Mouse (Mus musculus): Measurements from ENCODE around the gene Ano6. TPM values are rescaled to one million over a fixed set of nuclear protein-coding genes. Genes with fewer than 3 reads are reported as not detected.
"Not testable (repeated sequence)": the region's sequence is repeated elsewhere in the genome, so short reads cannot be mapped to it uniquely, and the experiment has no call there.

Gene Ano6
- total RNA-seq, 2 experiments from 2014 or later = 54.4 to 72.8 TPM

DNA sequence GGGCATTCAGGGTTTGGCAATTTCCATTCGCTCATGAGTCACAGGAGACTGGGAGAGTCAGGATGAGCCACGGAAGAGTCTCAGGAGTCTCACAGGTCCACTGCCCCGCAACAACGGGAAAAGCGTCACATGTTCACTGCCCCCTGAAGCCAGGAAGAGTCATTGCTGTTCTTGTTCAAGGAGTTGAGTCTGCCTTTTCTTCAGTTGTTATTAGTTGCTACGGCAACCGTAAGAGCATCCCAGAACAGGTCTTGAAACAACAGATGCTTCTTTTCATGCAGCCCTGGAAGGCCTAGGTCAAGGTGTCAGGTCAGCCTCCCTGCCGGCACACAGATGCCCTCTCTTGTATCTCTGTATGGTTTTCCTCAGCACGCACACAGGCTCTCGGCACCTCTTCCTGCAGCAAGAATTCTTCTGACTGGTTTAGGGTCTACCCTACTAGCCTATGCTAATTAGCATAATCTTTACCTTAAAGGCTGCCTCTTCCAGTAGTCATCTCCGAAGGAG is 36.9 kb downstream of the Ano6 start:
- DNase-seq = no peak

DNA sequence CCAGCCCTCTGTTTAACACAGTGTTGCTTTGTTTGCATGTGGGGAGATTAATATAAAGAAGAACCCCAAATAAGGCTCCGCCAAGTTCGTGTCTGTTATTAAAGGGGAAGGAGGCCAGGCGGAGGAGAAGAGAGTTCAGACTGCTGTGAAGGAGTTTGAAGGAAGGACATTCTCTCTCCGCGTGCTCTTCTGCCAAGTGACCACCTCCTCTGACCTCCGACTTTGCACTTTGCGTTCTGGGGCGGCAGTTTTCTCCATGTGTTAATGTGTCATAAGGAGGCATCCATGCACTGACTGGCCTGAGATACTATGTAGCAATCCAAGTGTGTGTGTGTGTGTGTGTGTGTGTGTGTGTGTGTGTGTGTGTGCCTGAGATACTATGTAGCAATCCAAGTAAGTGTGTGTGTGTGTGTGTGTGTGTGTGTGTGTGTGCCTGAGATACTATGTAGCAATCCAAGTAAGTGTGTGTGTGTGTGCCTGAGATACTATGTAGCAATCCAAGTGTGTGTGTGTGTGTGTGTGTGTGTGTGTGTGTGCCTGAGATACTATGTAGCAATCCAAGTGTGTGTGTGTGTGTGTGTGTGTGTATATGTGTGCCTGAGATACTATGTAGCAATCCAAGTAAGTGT is 37.5 kb downstream of the Ano6 start:
- not testable (repeated sequence) for DNase-seq

DNA sequence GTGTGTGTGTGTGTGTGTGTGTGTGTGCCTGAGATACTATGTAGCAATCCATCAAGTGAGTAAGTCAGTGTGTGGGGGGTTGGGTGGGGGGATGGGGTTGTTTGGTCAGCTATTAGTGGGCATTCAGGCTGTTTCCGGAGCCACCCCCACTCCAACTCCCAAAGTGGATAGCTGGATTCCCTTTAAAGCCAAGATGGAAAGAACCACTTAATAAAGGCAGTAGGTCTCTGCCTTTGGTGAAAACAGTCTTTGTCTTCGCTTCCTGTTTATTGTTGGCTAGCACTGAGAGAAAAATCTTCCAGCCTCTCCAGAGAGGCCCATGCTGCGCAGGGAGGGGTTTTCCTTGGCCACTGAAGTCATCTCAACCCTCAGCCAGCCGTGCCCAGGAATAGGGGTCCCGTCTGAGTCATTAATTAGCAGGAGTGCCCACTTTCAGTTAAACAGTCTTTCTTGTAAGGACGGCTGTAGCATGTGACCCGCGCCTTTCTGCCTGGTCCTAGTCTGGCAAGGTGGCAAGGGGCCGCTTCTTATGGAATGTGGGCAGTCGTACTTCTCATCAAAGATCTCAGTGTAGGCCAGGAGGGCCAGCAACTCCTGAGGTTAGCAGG is 38.1 kb downstream of the Ano6 start:
- DNase-seq = no peak

DNA sequence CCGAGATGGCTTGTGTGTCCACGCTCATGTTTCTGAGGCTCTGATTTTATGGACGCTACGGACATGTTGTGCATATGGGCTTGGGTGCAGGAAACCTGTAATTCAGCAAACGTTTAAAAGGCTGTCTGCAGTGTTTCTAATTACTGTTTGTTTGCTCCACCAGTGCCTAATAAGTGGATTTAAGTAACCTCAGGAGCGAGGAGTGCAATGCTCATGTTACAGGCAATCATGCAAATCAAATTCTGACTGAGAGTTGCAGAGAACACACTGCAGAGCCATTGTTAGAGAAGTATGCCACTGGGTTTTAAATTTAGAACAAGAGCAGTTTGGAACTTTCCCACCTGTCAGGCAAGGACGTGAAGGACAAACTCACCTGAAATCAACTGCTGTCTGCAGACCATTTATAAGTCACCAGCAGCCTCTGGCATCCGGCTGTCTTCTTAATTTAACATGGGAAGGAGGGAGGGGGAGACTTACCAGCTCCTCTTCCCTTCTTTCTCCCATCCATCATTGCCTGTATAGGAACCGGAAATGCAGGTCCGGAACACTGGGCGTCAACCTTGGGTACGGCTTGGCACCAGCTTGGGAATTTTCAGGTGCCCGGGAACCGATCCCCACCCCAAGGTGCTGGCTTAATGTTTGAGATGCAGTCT is 39.0 kb downstream of the Ano6 start:
- DNase-seq = no peak

DNA sequence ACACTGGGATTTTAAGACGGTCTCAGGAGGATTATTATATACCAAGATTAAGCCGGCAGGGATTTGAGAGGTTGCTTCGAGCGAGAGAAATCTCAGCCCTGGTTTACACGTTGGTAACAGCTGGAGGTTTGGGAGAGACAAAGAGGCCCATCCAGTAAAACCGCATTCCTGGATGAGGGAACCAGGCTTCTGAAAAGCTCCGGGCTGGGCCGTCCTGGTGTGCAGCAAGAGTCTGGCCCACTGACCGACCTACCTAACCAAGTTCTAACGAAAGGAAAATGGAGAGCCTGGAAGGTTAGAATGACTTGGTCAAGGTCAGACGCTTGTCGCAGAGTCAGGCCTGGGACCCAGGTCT is 39.5 kb downstream of the Ano6 start:
- no peak for DNase-seq

DNA sequence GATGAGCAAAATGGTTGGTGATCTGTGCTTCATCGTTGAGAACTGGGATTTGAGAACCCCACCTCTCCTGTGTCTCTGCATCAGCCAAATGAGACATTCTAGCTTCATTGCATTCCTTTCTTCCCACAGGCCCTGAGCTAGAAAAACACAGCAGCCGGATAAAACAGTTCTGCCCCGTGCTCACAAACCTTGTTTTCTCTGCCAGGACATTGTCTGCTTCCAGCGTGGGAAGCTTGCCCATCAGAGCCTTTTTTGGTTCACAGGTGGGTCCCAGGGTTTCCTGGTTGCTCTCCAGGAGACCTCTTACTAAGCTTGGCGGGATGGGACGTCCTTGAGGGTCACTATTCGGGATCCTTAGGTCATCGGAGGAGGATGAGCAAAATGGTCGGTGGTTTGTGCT is 42.6 kb downstream of the Ano6 start:
- DNase-seq = no peak

DNA sequence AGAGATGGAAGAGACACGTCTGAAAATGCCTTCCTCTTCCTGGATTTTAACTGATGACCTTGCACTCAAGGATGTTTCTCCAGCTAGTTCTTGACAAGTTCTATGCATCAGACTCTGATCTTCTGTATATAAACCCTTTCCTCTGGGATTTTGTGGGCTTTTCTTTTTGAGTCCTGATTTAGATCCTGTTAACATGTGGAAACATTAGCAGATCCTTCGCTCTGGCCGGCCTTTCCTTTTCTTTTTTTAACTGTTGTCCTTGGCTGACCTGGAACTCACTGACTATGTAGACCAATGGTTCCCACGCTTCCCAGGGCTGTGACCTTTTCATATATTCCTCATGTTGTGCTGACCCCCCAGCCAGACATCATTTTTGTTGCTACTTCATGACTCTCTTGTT is 45.4 kb downstream of the Ano6 start:
- no peak for DNase-seq

DNA sequence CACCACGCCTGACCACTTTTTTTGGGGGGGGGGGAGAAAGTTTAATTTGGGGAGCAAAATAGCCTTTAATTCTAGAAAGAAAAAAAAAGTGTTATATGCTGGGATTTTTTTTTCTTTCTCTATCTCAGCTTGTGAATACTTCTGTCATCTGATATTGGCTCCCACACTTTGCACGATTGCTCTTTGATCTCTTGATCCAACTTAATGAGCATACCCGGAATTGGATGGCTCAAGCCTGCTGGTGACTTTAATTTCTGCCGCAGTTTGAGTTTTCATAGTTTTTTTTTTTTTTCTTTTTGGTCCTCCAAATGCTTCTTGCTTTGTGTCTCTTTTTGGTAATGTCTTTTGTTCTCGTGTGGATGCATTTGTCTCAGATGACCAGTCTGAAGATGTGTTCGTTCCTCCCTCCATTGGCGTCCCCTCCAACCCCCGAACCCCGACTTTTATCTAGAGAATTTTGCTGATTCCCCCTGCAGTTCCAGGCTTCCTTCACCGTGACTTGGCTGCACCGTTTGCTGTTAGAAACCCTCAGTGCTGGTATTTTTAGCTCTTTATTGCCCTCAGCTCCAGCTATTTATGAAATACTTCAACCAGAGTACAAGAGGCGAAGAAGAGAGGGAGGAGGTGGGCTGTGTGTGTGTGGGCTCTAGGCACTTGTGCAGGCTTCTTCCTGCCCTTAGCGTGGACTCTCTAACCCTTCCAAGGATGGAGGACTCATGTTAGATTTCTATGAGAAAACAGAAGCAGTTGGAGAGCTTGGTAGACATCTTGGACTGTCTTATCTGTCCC is 46.2 kb downstream of the Ano6 start:
- no peak for DNase-seq

DNA sequence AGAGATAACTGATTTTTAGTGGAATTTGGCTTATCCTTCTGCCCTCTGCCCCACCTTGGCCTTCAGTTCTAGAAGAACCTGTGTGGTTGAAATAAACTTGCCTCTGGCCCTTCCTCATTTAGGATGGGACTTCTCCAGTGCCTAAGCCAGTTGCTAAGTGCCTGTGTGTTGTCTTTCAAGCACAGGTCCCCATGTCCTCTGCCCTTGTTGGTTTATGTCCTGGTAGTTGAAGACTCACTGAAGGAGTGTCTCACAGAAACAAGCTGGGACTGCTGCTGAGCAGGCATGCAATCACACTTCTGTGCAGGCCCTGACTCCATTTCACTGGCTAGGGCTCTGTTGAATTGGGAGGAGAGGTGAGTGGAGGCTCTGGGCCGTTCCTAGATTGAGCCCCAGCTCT is 46.9 kb downstream of the Ano6 start:
- DNase-seq = no peak

DNA sequence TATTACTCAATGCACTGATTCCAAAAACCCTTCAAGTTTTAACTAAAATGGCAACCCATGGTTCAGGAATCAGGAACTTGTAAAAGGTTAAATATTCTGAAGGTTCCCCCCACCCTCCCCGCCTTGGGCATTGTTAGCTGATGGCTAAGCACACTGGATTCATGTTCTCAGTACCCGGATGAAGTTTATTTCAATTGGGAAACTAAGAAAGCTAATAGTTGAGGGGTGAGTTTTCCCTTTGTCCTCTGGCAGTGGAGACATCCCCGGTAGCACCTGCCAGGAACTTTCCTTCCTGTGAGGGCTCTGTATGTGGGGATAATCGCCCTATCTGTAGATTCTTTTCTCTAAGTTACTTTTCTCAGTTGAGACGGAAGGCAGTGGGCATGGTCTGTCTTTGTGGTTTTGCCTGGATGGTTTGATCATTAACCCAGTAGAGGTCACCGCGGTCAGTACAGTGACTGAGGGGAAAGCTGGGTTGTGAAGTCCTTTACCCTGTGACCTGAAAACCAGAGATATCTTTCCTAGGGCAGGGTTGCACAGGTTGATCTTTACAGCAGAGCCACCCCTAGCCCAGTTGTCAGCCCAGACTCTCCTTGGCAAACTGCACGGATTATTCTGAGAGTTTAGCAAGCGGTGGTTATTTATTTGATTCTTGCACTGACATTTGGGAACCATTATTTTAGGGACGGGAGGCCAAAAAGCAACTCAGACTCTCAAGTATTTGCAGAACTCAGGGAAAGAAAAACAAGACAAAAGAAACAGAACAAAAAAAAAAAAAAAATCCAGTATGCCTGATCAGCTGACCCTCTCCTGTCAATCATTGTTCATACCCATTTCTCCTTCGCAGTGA is 47.8 kb downstream of the Ano6 start:
- no peak for DNase-seq

DNA sequence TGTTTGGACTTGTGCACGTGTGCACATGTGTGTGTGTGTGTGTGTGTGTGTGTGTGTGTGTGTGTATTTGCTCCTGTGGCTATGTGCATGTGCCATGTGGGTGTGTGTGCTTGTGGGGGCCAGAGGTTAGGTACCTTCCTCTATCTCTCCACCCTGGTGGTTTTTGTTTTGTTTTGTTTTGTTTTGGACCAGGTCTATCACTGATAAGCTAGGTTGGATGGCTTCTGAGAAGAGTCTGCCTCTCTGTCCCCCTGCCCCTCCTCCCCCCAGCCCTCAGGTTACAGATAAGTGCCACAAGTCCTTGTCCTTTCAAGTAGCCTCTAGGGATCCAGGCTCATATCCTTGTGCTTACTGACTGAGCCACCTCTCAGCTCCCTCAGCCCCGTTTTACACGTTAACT is 49.1 kb downstream of the Ano6 start:
- DNase-seq = no peak

DNA sequence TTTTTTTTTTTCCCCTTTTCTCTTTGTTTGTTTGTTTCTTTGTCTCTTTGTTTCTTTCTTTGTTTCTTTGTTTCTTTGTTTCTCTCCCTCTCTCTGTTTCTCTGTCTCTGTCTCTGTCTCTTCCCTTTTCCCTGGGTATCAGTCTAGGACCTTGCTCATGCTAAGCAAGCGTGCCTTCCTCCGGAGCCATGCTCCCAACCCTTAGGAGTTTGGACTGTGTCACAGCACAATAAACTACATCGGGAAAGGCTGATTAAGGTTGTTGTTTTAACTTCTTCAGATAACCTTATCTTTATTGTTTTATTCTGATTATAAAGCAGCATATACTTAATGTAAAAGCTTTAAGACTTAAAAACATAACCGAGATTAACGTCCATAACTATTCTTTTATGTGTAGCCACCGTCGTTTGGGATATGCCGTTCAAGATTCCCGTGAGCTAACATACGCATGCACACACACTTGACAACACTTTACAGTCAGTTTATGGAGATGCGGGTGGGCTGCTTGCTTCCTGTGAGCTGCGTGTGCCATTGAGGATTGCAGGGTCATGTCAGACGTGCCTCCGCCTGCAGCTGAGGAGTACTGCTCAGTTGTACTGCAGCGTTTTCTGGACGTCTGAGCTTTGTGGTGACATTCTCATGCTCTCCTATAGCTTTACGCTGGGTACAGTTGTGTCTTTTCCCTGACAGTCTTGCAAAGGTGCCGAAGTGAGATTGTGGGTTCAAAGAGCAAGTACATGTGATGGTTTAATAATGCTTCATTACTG is 52.7 kb downstream of the Ano6 start:
- no peak for DNase-seq

DNA sequence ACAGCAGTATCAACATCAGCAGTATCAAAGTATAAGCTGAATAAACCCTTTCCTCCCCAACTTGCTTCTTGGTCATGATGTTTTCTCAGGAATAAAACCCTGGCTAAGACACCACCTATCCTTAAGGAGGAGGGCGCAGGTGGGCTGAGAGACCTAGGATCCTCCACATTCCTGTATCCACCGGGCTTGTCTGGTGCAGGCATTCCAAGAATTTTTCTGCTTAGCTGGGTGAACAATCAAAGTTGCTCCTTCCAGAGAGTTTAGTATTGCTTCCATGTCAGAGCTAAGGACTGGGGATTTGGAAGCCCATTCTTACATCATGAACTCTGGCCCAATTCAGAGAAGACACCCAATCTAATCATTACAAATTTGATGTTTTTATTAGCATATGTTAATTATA is 53.8 kb downstream of the Ano6 start:
- DNase-seq = no peak

DNA sequence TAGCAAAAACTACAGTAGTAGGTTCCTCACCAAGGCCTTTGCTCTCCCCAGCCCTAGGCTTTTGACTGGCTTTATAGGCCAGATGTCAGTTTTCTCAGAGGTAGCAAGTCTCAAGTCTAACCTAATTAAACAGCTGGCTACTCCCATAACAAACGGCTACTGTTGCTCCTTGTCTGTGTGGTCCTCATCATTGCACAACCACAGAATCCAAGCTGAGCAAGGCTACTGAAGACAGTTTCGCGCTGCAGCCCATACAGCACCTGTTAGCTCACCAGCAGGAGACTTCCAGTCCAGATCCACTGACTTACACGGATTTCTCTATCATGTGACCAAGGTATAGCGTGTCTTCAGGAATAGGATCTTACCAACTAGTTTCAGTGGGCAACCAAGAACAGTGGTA is 55.5 kb downstream of the Ano6 start:
- DNase-seq = no peak

DNA sequence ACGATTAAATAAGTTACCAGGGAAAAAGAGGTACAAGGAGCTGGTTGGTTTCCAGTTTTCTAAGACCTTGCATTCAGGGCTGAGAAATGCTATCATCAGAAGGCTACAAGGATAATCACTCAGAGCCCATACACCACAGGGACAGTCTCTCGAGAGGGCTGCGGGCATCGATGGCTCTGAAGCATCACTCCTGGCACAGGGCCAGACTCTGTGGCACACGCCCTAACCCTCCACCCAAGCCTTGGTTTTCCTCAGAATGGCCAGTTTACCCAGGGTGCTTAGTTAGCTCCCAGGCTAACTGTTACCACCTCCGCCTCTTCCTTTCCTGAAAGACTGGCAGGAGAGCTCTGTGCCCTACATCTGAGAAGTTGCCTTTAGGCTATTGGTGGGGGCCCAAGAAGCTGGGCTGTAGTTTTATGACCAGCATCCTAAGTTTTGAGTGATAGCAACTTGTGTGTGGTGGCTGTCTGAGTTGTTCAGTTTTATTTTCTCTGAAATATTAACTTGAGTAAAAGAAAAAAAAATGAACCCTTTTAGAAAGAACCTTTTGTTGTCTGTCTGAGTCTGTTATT is 57.9 kb downstream of the Ano6 start:
- DNase-seq = peak; percentile 60

DNA sequence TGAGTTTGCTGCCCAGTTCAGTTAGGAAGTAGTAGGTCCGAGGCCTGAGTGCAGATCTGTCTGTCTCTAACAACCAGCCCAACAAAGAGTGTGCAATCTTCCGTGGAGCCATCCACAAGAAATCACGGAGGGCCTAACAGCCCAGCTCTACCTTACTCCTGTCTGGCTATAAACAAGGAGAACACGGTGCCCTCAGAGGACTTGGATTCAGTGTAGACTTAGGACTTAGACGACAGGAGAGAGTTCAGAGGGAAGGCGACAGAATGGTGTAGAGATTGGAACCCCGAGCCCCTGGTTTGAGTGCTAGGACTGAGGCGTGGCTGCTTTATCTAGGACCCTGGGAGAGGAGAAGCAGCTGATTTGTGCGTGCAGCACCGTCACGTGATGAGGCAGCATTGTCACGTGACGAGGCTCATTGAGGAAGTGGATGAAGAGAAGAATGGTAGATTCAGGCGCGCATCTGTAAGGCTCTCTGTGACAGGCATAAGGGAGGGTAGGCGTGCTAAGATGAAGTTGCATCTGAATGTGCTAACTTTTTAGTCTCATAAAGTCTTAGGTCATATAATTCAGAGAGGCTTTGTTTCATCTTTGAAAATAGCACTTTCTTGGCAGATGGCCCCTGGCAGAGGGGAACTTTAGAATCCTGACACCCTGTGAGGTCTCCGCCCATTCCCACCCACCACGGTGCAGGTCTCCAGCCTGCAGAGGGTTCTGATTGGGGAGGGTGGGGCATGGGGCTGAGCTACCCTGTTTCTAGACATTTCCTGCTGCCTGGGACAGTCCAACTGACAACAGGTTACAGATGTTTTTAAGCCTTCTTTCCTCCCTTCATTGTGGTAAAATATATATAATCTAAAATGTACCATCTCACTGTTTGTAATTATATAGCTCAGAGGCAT is 59.1 kb downstream of the Ano6 start:
- DNase-seq = no peak

DNA sequence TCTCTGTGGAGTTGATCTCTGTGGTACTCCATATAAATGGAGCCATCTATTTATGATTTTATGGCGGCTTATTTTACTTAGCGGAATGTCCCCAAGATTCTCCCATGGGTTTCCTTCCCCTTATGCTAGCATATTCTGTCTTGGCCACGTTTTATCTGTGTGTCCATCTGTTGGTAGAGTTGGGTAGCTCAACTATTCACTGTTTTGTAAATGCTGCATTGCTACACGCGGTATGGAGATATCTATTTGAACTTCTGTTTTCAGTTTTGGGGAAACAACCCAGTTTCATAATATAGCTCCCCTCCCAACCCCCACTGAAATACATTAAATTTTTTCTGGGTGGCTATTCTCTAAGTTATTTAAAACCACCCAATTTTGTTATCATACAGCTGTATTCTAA is 59.9 kb downstream of the Ano6 start:
- no peak for DNase-seq

DNA sequence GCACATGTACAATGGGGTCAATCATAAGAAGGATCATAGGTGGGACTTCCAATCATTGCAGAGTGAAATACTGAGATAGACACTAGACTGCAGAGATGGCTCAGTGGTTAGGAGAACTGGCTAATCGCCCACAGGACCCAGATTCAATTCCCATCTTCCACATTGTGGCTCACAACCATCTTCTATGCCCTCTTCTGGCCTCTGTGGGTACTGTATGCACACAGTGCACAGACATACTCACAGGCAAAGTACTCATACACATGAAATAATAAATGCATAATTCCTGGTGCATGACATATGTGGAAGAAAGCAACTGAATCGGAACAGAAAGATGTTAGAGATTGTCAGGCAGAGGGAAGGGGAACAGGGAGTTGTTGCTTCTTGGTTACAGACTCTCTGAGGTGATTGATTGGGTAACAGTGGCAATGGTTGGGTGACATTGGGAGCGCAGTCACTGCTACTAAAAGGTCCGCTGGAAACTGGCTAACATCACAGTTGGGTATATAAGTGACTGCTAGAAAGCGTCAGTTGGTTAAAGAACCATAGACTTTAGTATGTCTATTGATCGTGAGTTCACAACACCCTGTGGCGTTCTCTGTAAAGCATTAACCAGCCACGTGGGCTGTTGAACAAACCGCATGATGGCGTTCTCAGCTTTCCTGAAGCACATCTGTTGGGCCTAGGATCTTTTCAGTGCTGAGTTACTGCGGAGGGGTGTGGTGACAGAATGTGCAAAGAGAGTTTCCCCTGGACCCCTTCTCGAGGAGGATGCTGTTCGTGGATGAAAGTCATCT is 64.6 kb downstream of the Ano6 start:
- no peak for DNase-seq

DNA sequence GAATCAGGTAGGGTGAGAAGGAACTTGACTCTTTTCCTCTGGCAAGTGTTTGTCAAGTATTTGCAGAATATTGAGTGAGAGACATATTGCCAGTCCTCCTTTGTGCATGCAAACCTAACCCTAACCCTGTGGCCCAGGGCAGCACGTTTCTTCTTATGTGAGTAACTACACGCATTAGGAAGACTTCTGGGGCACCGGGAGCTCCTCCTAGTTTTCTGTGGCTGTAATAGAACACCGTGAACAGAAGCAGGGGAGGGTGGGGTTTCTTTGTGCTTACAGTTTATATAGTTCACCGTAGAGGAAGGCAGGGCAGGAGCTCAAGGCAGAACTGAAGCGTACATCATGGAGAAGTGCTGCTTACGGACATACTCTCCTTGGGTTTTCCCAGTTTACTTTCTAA is 65.3 kb downstream of the Ano6 start:
- no peak for DNase-seq

Data from adrenal gland, postnatal 10 days (tissue).